Mouse (Mus musculus) ovary, postnatal 36 days (tissue): ENCODE results near the gene Cgrrf1.
A peak's percentile ranks its signal among the peaks of the same experiment; 100 is the strongest.
"Not testable (repeated sequence)": the region's sequence is repeated elsewhere in the genome, so short reads cannot be mapped to it uniquely, and the experiment has no call there.

ENCODE experiments used
- DNase-seq: peaks from one replicate; pipeline ENCODE4 v3.0.0; 2022; ENCODE audit warnings: low spot score, mixed read lengths

The Cgrrf1 gene

GRCm38 (mm10) chr14:46831837-46832333 lies at the start of gene Cgrrf1:
Gene Cgrrf1 (plus strand): TSS chr14:46832125.
- DNase-seq = peak; percentile 94

- DNase-seq = no peak
Measured at GRCm38 (mm10) chr14:46782187-46782828, 49.6 kb upstream of the Cgrrf1 start.

- DNase-seq = no peak
Measured at GRCm38 (mm10) chr14:46783327-46783926, 48.5 kb upstream of the Cgrrf1 start.

GRCm38 (mm10) chr14:46785247-46785646 lies 46.7 kb upstream of the Cgrrf1 start:
- no peak for DNase-seq

- DNase-seq = no peak
Measured at GRCm38 (mm10) chr14:46787454-46787786, 44.5 kb upstream of the Cgrrf1 start.

GRCm38 (mm10) chr14:46787787-46788504 lies 44.0 kb upstream of the Cgrrf1 start, which contains the start of gene Cnih1:
Gene Cnih1 (minus strand): TSS chr14:46788411.
- DNase-seq = peak; percentile 94

GRCm38 (mm10) chr14:46788505-46788901 lies 43.4 kb upstream of the Cgrrf1 start:
- DNase-seq = no peak

- no peak for DNase-seq
Measured at GRCm38 (mm10) chr14:46790303-46790702, 41.6 kb upstream of the Cgrrf1 start.

GRCm38 (mm10) chr14:46790723-46791122 lies 41.2 kb upstream of the Cgrrf1 start:
- DNase-seq = no peak

GRCm38 (mm10) chr14:46794157-46794556 lies 37.8 kb upstream of the Cgrrf1 start:
- DNase-seq = no peak

- no peak for DNase-seq
Measured at GRCm38 (mm10) chr14:46800684-46801345, 31.1 kb upstream of the Cgrrf1 start.

GRCm38 (mm10) chr14:46803259-46803658 lies 28.7 kb upstream of the Cgrrf1 start:
- no peak for DNase-seq

GRCm38 (mm10) chr14:46803791-46804190 lies 28.1 kb upstream of the Cgrrf1 start:
- DNase-seq = no peak

- no peak for DNase-seq
Measured at GRCm38 (mm10) chr14:46806186-46806585, 25.7 kb upstream of the Cgrrf1 start.

GRCm38 (mm10) chr14:46807927-46808326 lies 24.0 kb upstream of the Cgrrf1 start:
- no peak for DNase-seq

GRCm38 (mm10) chr14:46815640-46816039 lies 16.3 kb upstream of the Cgrrf1 start:
- no peak for DNase-seq

- DNase-seq = no peak
Measured at GRCm38 (mm10) chr14:46816916-46817622, 14.9 kb upstream of the Cgrrf1 start.

- no peak for DNase-seq
Measured at GRCm38 (mm10) chr14:46818743-46819142, 13.2 kb upstream of the Cgrrf1 start.

- DNase-seq = not testable (repeated sequence)
Measured at GRCm38 (mm10) chr14:46819961-46820360, 12.0 kb upstream of the Cgrrf1 start.

- DNase-seq = no peak
Measured at GRCm38 (mm10) chr14:46821271-46821872, 10.6 kb upstream of the Cgrrf1 start.
